Mouse (Mus musculus) spleen, adult 2 months (tissue): ENCODE results near the gene Sorbs2.

Experiments
- CTCF ChIP-seq: fragments of 200-500 bp; IDR thresholded peaks from 2 replicates; pipeline ENCODE4 v1.5.1; 2011; ENCODE audit warnings: mild to moderate bottlenecking, inconsistent platforms; ENCODE audit not compliant: insufficient read depth, insufficient read length, insufficient replicate concordance; ENCODE audit errors: extremely low read depth
- POLR2A ChIP-seq: fragments of 200-500 bp; IDR thresholded peaks from 2 replicates; pipeline ENCODE4 v1.6.1; 2011; ENCODE audit warnings: low read depth, low read length, inconsistent platforms

DNA sequence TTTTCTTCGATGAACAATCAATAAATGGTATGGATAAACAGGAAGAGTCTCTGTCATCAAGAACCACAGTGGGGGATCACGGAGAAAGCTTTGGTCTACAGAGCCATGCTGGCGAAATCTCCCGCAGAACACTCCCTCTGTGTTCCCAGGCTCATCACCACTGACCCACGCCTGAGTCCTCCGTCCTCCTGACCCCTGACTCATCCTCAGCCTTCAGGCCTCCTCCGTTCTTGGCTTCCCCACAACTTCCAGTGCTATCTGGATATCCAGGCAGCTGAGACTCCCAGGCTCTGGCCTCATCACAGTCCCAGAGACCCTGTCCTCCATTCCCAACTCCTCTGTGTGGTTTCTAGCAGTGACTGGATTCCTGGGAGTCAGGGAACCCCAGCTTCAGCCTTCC, 3.6 kb upstream of the Sorbs2 start:
- TF ChIP-seq POLR2A (no peak), CTCF (no peak)
